Mouse (Mus musculus) 3T3-L1 (cell line): ENCODE data around the gene Irak3.
A peak's percentile ranks its signal among the peaks of the same experiment; 100 is the strongest.

Experiments
- DNase-seq: peaks from one replicate; pipeline ENCODE4 v3.0.0-alpha.2; 2015; ENCODE audit warnings: low read depth, low spot score

Irak3 gene

GRCm38 (mm10) chr10:120204591-120205210 lies 2.8 kb upstream of the Irak3 start:
- DNase-seq: peak; percentile 58

- no peak for DNase-seq
These were observed 729 bp upstream of the Irak3 start for GRCm38 (mm10) chr10:120202467-120203250.

- DNase-seq: no peak
These were observed 604 bp downstream of the Irak3 start, which contains the start of gene Tmbim4 for GRCm38 (mm10) chr10:120201131-120201921. TSS of gene Tmbim4 (plus strand) at chr10:120201590.

GRCm38 (mm10) chr10:120197061-120197835 lies 4.7 kb downstream of the Irak3 start:
- no peak for DNase-seq

- no peak for DNase-seq
These were observed 8.7 kb downstream of the Irak3 start for GRCm38 (mm10) chr10:120193255-120193654.

GRCm38 (mm10) chr10:120192278-120192677 lies 9.7 kb downstream of the Irak3 start:
- DNase-seq: no peak

- no peak for DNase-seq
These were observed 10.8 kb downstream of the Irak3 start for GRCm38 (mm10) chr10:120191165-120191564.

- DNase-seq: no peak
These were observed 12.1 kb downstream of the Irak3 start for GRCm38 (mm10) chr10:120189782-120190181.

GRCm38 (mm10) chr10:120189276-120189675 lies 12.7 kb downstream of the Irak3 start:
- no peak for DNase-seq

GRCm38 (mm10) chr10:120188513-120188912 lies 13.4 kb downstream of the Irak3 start:
- DNase-seq: peak; percentile 9

GRCm38 (mm10) chr10:120183342-120183741 lies 18.6 kb downstream of the Irak3 start:
- DNase-seq: no peak

- peak; percentile 16 for DNase-seq
These were observed 19.0 kb downstream of the Irak3 start for GRCm38 (mm10) chr10:120182887-120183286.

GRCm38 (mm10) chr10:120174192-120174705 lies 27.7 kb downstream of the Irak3 start:
- DNase-seq: no peak

- DNase-seq: no peak
These were observed 30.6 kb downstream of the Irak3 start for GRCm38 (mm10) chr10:120171340-120171739.

GRCm38 (mm10) chr10:120170277-120170676 lies 31.7 kb downstream of the Irak3 start:
- no peak for DNase-seq

- DNase-seq: no peak
These were observed 32.1 kb downstream of the Irak3 start for GRCm38 (mm10) chr10:120169841-120170240.

GRCm38 (mm10) chr10:120169064-120169463 lies 32.9 kb downstream of the Irak3 start:
- DNase-seq: no peak

GRCm38 (mm10) chr10:120168070-120168469 lies 33.9 kb downstream of the Irak3 start:
- DNase-seq: no peak

GRCm38 (mm10) chr10:120165793-120166503 lies 36.0 kb downstream of the Irak3 start:
- DNase-seq: no peak

GRCm38 (mm10) chr10:120164931-120165792 lies 36.8 kb downstream of the Irak3 start:
- no peak for DNase-seq
